Comparison of ENCODE assay signal across 12 mouse cellular contexts in genomic region chr5:35131237-35131636, GRCm38 (mm10). TPM values are rescaled to one million over a fixed set of nuclear protein-coding genes. Genes with fewer than 3 reads are reported as not detected.
DNase-seq lines count a peak whose midpoint lies in the region; ATAC-seq and TF ChIP-seq lines count a peak whose summit lies in the region.
"Had no signal": no experiment of that assay in that cellular context is flagged by ENCODE, and none has a peak within 500 bp of the region (broad histone marks: within the 10 kb centered on the region; RNA-seq: fewer than 3 reads in every experiment).

No protein-coding gene starts in this region.

- H3K4me2 ChIP-seq in heart, postnatal 0 days (ENCODE audit: low read depth, low read length), result no peak overlapping the region
- no peak overlapping the region for H3K4me2 ChIP-seq in lung, embryonic 14.5 days
- H3K4me2 ChIP-seq: heart, embryonic 11.5 days; limb, embryonic 15.5 days; midbrain, embryonic 12.5 days had no signal

- H3K36me3 ChIP-seq in heart, postnatal 0 days (replicated peaks; ENCODE audit: control insufficient read depth, insufficient read depth, low read length), result no peaks in the 10 kb centered on the region
- H3K36me3 ChIP-seq in lung, embryonic 14.5 days (ENCODE audit: insufficient read depth), result no peaks in the 10 kb centered on the region
- no peaks in the 10 kb centered on the region for H3K36me3 ChIP-seq in small intestine, adult 2 months (ENCODE audit: control insufficient read depth, insufficient read depth, low read length)
- no peaks in the 10 kb centered on the region for H3K36me3 ChIP-seq in heart, embryonic 10.5 days
- H3K36me3 ChIP-seq: limb, embryonic 15.5 days; midbrain, embryonic 12.5 days had no signal

- H3K27me3 ChIP-seq in heart, postnatal 0 days (ENCODE audit: control insufficient read depth, insufficient read depth, low read length), result no peaks in the 10 kb centered on the region
- no peaks in the 10 kb centered on the region for H3K27me3 ChIP-seq in lung, embryonic 14.5 days (ENCODE audit: insufficient read depth, low read length)
- no peaks in the 10 kb centered on the region for H3K27me3 ChIP-seq in small intestine, adult 2 months (ENCODE audit: control insufficient read depth, insufficient read depth, low read length)
- peaks cover 15% of the 10 kb centered on the region; the same call in 1 of the 2 replicates for H3K27me3 ChIP-seq in heart, embryonic 10.5 days (ENCODE audit: insufficient read depth, poor library complexity, severe bottlenecking)
- H3K27me3 ChIP-seq: limb, embryonic 15.5 days; midbrain, embryonic 12.5 days had no signal

- DNase-seq in heart, postnatal 0 days (ENCODE audit: low spot score), result no peak
- DNase-seq in heart, postnatal 4 days, result no peak
- no peak for DNase-seq in lung, embryonic 14.5 days
- DNase-seq in lung, postnatal 4 days, result no peak
- DNase-seq in brain, embryonic 14.5 days (ENCODE audit: low read depth), result no peak
- no peak for DNase-seq in retina, postnatal 1 day
- DNase-seq in heart, embryonic 10.5 days (ENCODE audit: low spot score), result no peak

- no peak for TF ChIP-seq POLR2A in brain, embryonic 14.5 days (IDR thresholded peaks at IDR 0.05; ENCODE audit: borderline replicate concordance, extremely low read depth, insufficient read depth, insufficient read length, poor library complexity, severe bottlenecking)
- no peak for TF ChIP-seq POLR2A in small intestine, adult 2 months (IDR thresholded peaks at IDR 0.05; ENCODE audit: low read depth, low read length)

- H3K4me3 ChIP-seq in heart, postnatal 0 days (ENCODE audit: low read depth, low read length), result no peak overlapping the region
- no peak overlapping the region for H3K4me3 ChIP-seq in lung, embryonic 14.5 days (ENCODE audit: low read depth, low read length)
- no peak overlapping the region for H3K4me3 ChIP-seq in small intestine, adult 2 months (ENCODE audit: low read depth, low read length)
- no peak overlapping the region for H3K4me3 ChIP-seq in heart, embryonic 10.5 days
- H3K4me3 ChIP-seq: limb, embryonic 15.5 days; midbrain, embryonic 12.5 days had no signal

- H3K27ac ChIP-seq in heart, postnatal 0 days (ENCODE audit: low read depth), result no peak overlapping the region
- no peak overlapping the region for H3K27ac ChIP-seq in lung, embryonic 14.5 days (ENCODE audit: low read depth)
- no peak overlapping the region for H3K27ac ChIP-seq in small intestine, adult 2 months (ENCODE audit: insufficient read depth, low read depth, low read length)
- H3K27ac ChIP-seq in heart, embryonic 10.5 days, result no peak overlapping the region
- H3K27ac ChIP-seq: limb, embryonic 15.5 days; midbrain, embryonic 12.5 days had no signal

- 5% methylated on average over 1 of the region's 1 CpGs for WGBS in heart, postnatal 0 days
- 12% methylated on average over 1 of the region's 1 CpGs for WGBS in lung, embryonic 14.5 days
- 18% methylated on average over 1 of the region's 1 CpGs for WGBS in small intestine, adult 2 months
- whole genome bisulfite sequencing in heart, embryonic 10.5 days, result 25% methylated on average over 1 of the region's 1 CpGs

- H3K9ac ChIP-seq in heart, postnatal 0 days (replicated peaks; ENCODE audit: low read depth, low read length), result no peak overlapping the region
- no peak overlapping the region for H3K9ac ChIP-seq in lung, embryonic 14.5 days
- H3K9ac ChIP-seq: limb, embryonic 15.5 days; midbrain, embryonic 12.5 days had no signal

- no peaks in the 10 kb centered on the region for H3K4me1 ChIP-seq in heart, postnatal 0 days (ENCODE audit: control insufficient read depth, insufficient read depth)
- H3K4me1 ChIP-seq in lung, embryonic 14.5 days (ENCODE audit: insufficient read depth), result no peaks in the 10 kb centered on the region
- H3K4me1 ChIP-seq in small intestine, adult 2 months (ENCODE audit: control insufficient read depth, insufficient read depth, insufficient read length, low read length), result peaks cover 2% of the 10 kb centered on the region; the same call in 1 of the 2 replicates
- H3K4me1 ChIP-seq in heart, embryonic 10.5 days, result peaks cover 8% of the 10 kb centered on the region; the same call in 1 of the 2 replicates
- H3K4me1 ChIP-seq: midbrain, embryonic 12.5 days had no signal

- no peak for ATAC-seq in heart, postnatal 0 days (ENCODE audit: insufficient read depth, low read depth)
- ATAC-seq in lung, embryonic 14.5 days (ENCODE audit: insufficient read depth), result no peak
- ATAC-seq: intestine, embryonic 16.5 days had no signal

- H3K9me3 ChIP-seq in heart, postnatal 0 days (replicated peaks; ENCODE audit: control insufficient read depth, low read length), result no peaks in the 10 kb centered on the region
- no peaks in the 10 kb centered on the region for H3K9me3 ChIP-seq in lung, embryonic 14.5 days (ENCODE audit: low read depth, low read length)
- no peaks in the 10 kb centered on the region for H3K9me3 ChIP-seq in heart, embryonic 10.5 days
- H3K9me3 ChIP-seq: limb, embryonic 15.5 days; midbrain, embryonic 12.5 days had no signal

- TF ChIP-seq EP300 in heart, postnatal 0 days (IDR thresholded peaks at IDR 0.05; ENCODE audit: low read depth), result no peak

- TF ChIP-seq CTCF in heart, postnatal 0 days (IDR thresholded peaks at IDR 0.05; ENCODE audit: low read depth), result peak; percentile 24
- TF ChIP-seq CTCF in lung, embryonic 14.5 days (IDR thresholded peaks at IDR 0.05; ENCODE audit: low read depth), result 0 out of 2 replicates have a peak, but pooled peaks have one; percentile 16
- TF ChIP-seq CTCF in brain, embryonic 14.5 days (IDR thresholded peaks at IDR 0.05; ENCODE audit: borderline replicate concordance, extremely low read depth, insufficient read depth, insufficient read length), result peak; percentile 3; the same call in 1 of the 2 replicates
- peak; percentile 15; the same call in 1 of the 2 replicates for TF ChIP-seq CTCF in small intestine, adult 2 months (IDR thresholded peaks at IDR 0.05; ENCODE audit: extremely low read depth, insufficient read length, insufficient replicate concordance, low read depth, low read length)

RNA-seq across cellular contexts. Expression of gene Lrpap1, which starts 25.7 kb away (rescaled TPM):
- 35.9 and 43.7 TPM in 2 replicates for total RNA-seq in heart, postnatal 0 days (2014; rRNA removed; ENCODE audit: low replicate concordance)
- 85.8 TPM in 2 replicates for polyA plus RNA-seq in heart, postnatal 0 days (2015; fragmentation: Nextera tagmentation; extraction: Ambion mirVana)
- total RNA-seq in heart, postnatal 4 days (2021), result 10 to 100 TPM; 55.8 to 57.1 TPM
- polyA plus RNA-seq in lung, embryonic 14.5 days (2014; fragmentation: Nextera tagmentation; extraction: Ambion mirVana), result 120 and 127 TPM in 2 replicates
- 46.7 and 59.3 TPM in 2 replicates for polyA plus RNA-seq in brain, embryonic 14.5 days (2012; rRNA removed)
- polyA plus RNA-seq in small intestine, adult 2 months (2012; rRNA removed), result 15.4 and 20.8 TPM in 2 replicates
- polyA plus RNA-seq in heart, embryonic 10.5 days (2016; fragmentation: Nextera tagmentation; extraction: Ambion mirVana), result 114 and 121 TPM in 2 replicates
